Mouse (Mus musculus) limb, embryonic 11.5 days (tissue): ENCODE data around the gene Mettl23. TPM values are rescaled to one million over a fixed set of nuclear protein-coding genes. Genes with fewer than 3 reads are reported as not detected.

Experiments
- ATAC-seq: fragments of 200-750 bp; cut with Nextera tagmentation; 2 replicates; pipeline ENCODE4 v1.8.0; 2017; ENCODE audit warnings: low read depth; ENCODE audit not compliant: insufficient number of reproducible peaks, low FRiP score, low TSS enrichment
- DNase-seq: peaks from one replicate; pipeline ENCODE4 v3.0.0-alpha.2; 2015; ENCODE audit warnings: low spot score
- H3K27ac ChIP-seq: fragments of 300-500 bp; sonication (generic); replicated peaks from 2 replicates; pipeline ENCODE4 v1.5.1; 2014; ENCODE audit warnings: low read depth, mild to moderate bottlenecking, low read length
- H3K27me3 ChIP-seq: fragments of 300-500 bp; sonication (generic); 2 replicates; pipeline ENCODE4 v1.6.1; 2014; ENCODE audit warnings: mild to moderate bottlenecking, low read length, mixed read lengths; ENCODE audit not compliant: control insufficient read depth, insufficient read depth
- H3K36me3 ChIP-seq: fragments of 300-500 bp; sonication (generic); 2 replicates; pipeline ENCODE4 v1.6.1; 2014; ENCODE audit warnings: mild to moderate bottlenecking, low read length, moderate library complexity, mixed read lengths; ENCODE audit not compliant: control insufficient read depth, insufficient read depth
- H3K4me1 ChIP-seq: fragments of 300-500 bp; sonication (generic); 2 replicates; pipeline ENCODE4 v1.6.1; 2014; ENCODE audit warnings: low read length, mixed read lengths; ENCODE audit not compliant: control insufficient read depth, insufficient read depth
- H3K4me2 ChIP-seq: fragments of 300-500 bp; sonication (generic); 2 replicates; pipeline ENCODE4 v1.6.1; 2014; ENCODE audit warnings: low read depth, mild to moderate bottlenecking, moderate library complexity; ENCODE audit not compliant: severe bottlenecking
- H3K4me3 ChIP-seq: fragments of 300-500 bp; sonication (generic); 2 replicates; pipeline ENCODE4 v1.5.1; 2014; ENCODE audit warnings: low read depth, low read length
- H3K9ac ChIP-seq: fragments of 300-500 bp; sonication (generic); 2 replicates; pipeline ENCODE4 v1.6.1; 2014; ENCODE audit warnings: mild to moderate bottlenecking, low read length
- H3K9me3 ChIP-seq: fragments of 300-500 bp; sonication (generic); 2 replicates; pipeline ENCODE4 v1.6.1; 2016; ENCODE audit warnings: low read length; ENCODE audit not compliant: control insufficient read depth
- WGBS: fragments of 180-500 bp; shearing (Covaris S2); extraction: QIAGEN DNeasy Blood & Tissue Kit; methylation state at CpG from one replicate; pipeline ENCODE4 v1.1.7; 2014; 5-methylcytosine and 5-hydroxymethylcytosine counted together
- polyA plus RNA-seq: library from polyadenylated mRNA; unstranded; fragments of >200 nt; fragmentation: Nextera tagmentation; extraction: Ambion mirVana; gene quantifications from 2 replicates; pipeline ENCODE4 v1.2.1, GENCODE M21; 2014

Mettl23 gene
- polyA plus RNA-seq, 1 experiment from 2014 or later, result 68.0 TPM

GRCm38 (mm10) chr11:116814076-116814883, 28.8 kb upstream of the Mettl23 start:
- peak overlapping the region; percentile 50 for H3K9ac ChIP-seq
- DNase-seq (peak; percentile 76), ATAC-seq (no peak; the same call in 1 of the 2 replicates)
- H3K9me3 ChIP-seq, result no peaks in the 10 kb centered on the region
- 7% methylated on average over 20 of the region's 20 CpGs for WGBS
- no peak overlapping the region for H3K4me3 ChIP-seq
- no peaks in the 10 kb centered on the region for H3K27me3 ChIP-seq
- H3K4me1 ChIP-seq, result peaks cover 54% of the 10 kb centered on the region
- H3K4me2 ChIP-seq, result peak overlapping the region; percentile 25; the same call in 1 of the 2 replicates
- no peaks in the 10 kb centered on the region for H3K36me3 ChIP-seq
- H3K27ac ChIP-seq, result peak overlapping the region; percentile 92

- Histone ChIP-seq H3K4me3 (no peak overlapping the region), H3K4me2 (peak overlapping the region; percentile 25; the same call in 1 of the 2 replicates), H3K27ac (peak overlapping the region; percentile 92), H3K4me1 (peaks cover 53% of the 10 kb centered on the region), H3K9me3 (no peaks in the 10 kb centered on the region), H3K27me3 (no peaks in the 10 kb centered on the region), H3K9ac (peak overlapping the region; percentile 50; the same call in 1 of the 2 replicates), H3K36me3 (no peaks in the 10 kb centered on the region)
- ATAC-seq (no peak), DNase-seq (no peak)
- WGBS, result 27% methylated on average over 7 of the region's 7 CpGs
Measured at GRCm38 (mm10) chr11:116814884-116815415, 28.1 kb upstream of the Mettl23 start.

GRCm38 (mm10) chr11:116816769-116817168, 26.3 kb upstream of the Mettl23 start:
- Histone ChIP-seq H3K27me3 (no peaks in the 10 kb centered on the region), H3K36me3 (no peaks in the 10 kb centered on the region), H3K4me3 (no peak overlapping the region), H3K4me1 (peaks cover 43% of the 10 kb centered on the region), H3K4me2 (no peak overlapping the region), H3K9ac (no peak overlapping the region), H3K9me3 (no peaks in the 10 kb centered on the region), H3K27ac (no peak overlapping the region)
- DNase-seq (no peak), ATAC-seq (no peak)
- WGBS, result 77% methylated on average over 5 of the region's 5 CpGs

GRCm38 (mm10) chr11:116817567-116817966, 25.5 kb upstream of the Mettl23 start:
- Histone ChIP-seq H3K4me3 (no peak overlapping the region), H3K4me2 (no peak overlapping the region), H3K27ac (no peak overlapping the region), H3K36me3 (no peaks in the 10 kb centered on the region), H3K4me1 (peaks cover 35% of the 10 kb centered on the region), H3K9ac (no peak overlapping the region), H3K27me3 (no peaks in the 10 kb centered on the region), H3K9me3 (no peaks in the 10 kb centered on the region)
- no peak for ATAC-seq
- DNase-seq, result no peak
- 95% methylated on average over 5 of the region's 5 CpGs for WGBS

GRCm38 (mm10) chr11:116818722-116819121, 24.4 kb upstream of the Mettl23 start:
- Histone ChIP-seq H3K4me2 (no peak overlapping the region), H3K27me3 (no peaks in the 10 kb centered on the region), H3K9ac (no peak overlapping the region), H3K9me3 (no peaks in the 10 kb centered on the region), H3K4me3 (no peak overlapping the region), H3K4me1 (peaks cover 24% of the 10 kb centered on the region), H3K36me3 (no peaks in the 10 kb centered on the region), H3K27ac (no peak overlapping the region)
- ATAC-seq, result no peak
- WGBS, result 41% methylated on average over 8 of the region's 8 CpGs
- no peak for DNase-seq

GRCm38 (mm10) chr11:116819932-116820593, 23.0 kb upstream of the Mettl23 start:
- WGBS, result 94% methylated on average over 5 of the region's 5 CpGs

GRCm38 (mm10) chr11:116821057-116821940, 21.8 kb upstream of the Mettl23 start:
- ATAC-seq (no peak), DNase-seq (no peak)
- 82% methylated on average over 13 of the region's 13 CpGs for WGBS
- H3K4me2 ChIP-seq, result no peak overlapping the region
- H3K36me3 ChIP-seq, result no peaks in the 10 kb centered on the region
- H3K4me3 ChIP-seq, result no peak overlapping the region
- peaks cover 7% of the 10 kb centered on the region for H3K4me1 ChIP-seq
- H3K9me3 ChIP-seq, result no peaks in the 10 kb centered on the region
- no peak overlapping the region for H3K9ac ChIP-seq
- no peaks in the 10 kb centered on the region for H3K27me3 ChIP-seq
- no peak overlapping the region for H3K27ac ChIP-seq

More at GRCm38 (mm10) chr11:116819932-116820593, 23.0 kb upstream of the Mettl23 start:
- H3K4me2 ChIP-seq, result no peak overlapping the region
- H3K9me3 ChIP-seq, result no peaks in the 10 kb centered on the region
- no peaks in the 10 kb centered on the region for H3K36me3 ChIP-seq
- DNase-seq (no peak), ATAC-seq (no peak)
- H3K27me3 ChIP-seq, result no peaks in the 10 kb centered on the region
- H3K27ac ChIP-seq, result no peak overlapping the region
- peaks cover 10% of the 10 kb centered on the region for H3K4me1 ChIP-seq
- no peak overlapping the region for H3K4me3 ChIP-seq
- no peak overlapping the region for H3K9ac ChIP-seq

GRCm38 (mm10) chr11:116822215-116822614, 20.9 kb upstream of the Mettl23 start:
- no peak overlapping the region for H3K27ac ChIP-seq
- H3K4me2 ChIP-seq, result no peak overlapping the region
- no peaks in the 10 kb centered on the region for H3K27me3 ChIP-seq
- DNase-seq (no peak), ATAC-seq (no peak)
- H3K9me3 ChIP-seq, result no peaks in the 10 kb centered on the region
- H3K9ac ChIP-seq, result no peak overlapping the region
- no peaks in the 10 kb centered on the region for H3K36me3 ChIP-seq
- no peak overlapping the region for H3K4me3 ChIP-seq
- peaks cover 12% of the 10 kb centered on the region for H3K4me1 ChIP-seq
- WGBS, result 84% methylated on average over 10 of the region's 10 CpGs
